Mouse (Mus musculus): ENCODE data around the gene Kansl3.

- no peak for TF ChIP-seq CTCF (IDR thresholded peaks at IDR 0.05; ENCODE audit: low read depth, low read length)
- TF ChIP-seq EP300 (IDR thresholded peaks at IDR 0.05; ENCODE audit: insufficient read depth, low read depth, low read length) = no peak
Measured at GRCm38 (mm10) chr1:36306120-36306519, 62.9 kb downstream of the Kansl3 start.
